Mouse (Mus musculus): ENCODE results near the gene Zic4.

Zic4 gene

DNA sequence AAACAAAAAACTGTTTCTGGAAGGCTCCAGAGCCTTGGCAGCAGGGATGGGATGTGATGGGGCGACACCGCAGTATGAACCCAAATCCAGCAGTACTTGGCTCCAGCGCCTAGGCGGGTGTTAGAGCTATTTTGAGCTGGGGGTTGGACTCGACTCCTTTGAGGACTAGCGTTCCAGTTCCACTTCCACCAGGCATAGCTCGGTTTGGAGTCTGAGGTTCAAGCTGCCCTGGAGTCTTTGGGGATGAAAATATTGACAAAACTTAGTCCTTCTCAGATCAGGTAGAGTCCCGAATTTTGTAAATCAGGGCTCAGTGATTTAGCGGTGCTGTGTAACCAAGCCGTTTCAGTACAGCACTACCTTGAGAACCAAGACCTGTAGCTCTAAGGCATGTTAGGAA lies 39.3 kb downstream of the Zic4 start:
- no peak for DNase-seq (ENCODE audit: low spot score in 2 of 2)

DNA sequence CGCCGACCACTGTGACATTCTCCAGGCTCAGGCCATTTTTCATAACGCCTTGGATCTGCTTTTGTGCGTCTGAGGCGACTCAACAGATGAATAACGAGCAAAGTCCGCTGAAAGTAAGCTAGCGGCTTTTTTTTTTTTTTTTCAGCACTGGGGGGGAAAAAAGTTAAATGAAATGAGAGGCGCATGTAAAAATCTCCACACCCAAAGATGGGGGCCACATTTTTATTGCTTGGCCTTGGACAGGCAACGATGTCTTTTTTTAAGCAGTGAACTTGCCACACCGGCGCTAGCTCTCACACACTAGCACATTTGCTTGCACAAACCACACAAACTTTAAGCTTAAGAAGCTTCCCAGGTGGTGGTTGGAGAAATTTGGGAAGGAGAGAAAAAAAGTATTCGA lies 42.0 kb downstream of the Zic4 start:
- no peak for DNase-seq (ENCODE audit: low spot score in 2 of 2)

DNA sequence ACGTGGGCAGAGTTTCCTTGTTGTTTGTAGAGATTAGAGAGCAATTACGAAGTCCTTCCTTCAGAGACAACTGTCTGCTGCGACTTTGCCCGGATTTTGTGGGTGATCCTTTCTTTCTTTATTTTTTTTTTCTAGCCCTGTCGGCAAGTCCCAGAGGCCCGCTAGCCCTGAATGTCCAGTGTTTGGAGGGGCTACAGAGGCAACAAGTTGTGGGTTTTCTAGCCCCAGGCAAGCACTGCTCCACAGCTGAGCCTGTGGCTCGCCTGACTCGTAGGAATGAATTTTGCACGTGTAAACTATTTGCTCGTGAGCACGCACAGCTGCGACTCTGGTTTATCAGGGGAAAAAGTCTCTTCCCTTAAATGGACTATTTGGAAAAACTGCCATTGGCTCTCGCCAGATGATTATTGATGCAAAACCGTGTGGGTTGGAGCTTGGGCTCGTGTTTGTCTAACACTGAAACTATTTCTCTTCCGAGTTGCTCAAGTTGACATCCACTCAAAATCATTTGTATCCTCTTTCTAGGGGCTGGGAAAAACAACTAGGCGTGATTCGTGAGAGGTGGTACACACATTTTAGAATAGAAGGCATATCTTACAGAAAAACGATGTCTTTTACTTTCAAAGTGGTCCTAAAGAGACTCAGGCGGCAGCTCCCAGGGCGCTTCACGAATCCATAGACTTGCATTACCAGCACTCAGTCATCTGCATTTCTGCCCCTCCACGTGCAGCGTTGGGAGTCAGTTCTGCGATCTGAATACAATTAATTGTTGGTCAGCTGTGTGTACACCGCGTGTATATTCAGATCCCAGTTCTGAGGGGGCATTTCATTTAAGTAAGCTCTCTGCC lies 42.9 kb downstream of the Zic4 start:
- no peak for DNase-seq (ENCODE audit: low spot score in 2 of 2)

DNA sequence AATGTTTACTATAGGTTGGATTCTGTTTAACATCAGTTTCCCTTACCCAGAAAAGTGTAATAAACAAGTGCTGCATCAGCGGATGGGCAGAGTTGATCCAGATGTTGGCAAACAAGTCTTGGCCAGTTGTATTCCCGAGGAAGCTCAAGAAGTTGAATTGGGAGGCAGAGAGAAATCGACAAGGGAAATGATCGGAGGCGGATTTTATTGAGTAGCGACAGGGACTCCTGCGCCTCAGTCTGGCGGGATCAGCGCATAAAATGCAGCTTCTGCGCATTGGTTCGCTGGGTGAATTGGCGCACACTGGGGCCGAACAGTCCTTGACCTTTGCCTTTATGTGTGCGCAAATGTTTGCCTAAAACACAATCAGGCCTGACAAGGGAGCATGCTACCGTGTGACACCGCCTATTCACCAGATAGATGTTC lies 43.6 kb downstream of the Zic4 start:
- no peak for DNase-seq (ENCODE audit: low spot score in 2 of 2)

DNA sequence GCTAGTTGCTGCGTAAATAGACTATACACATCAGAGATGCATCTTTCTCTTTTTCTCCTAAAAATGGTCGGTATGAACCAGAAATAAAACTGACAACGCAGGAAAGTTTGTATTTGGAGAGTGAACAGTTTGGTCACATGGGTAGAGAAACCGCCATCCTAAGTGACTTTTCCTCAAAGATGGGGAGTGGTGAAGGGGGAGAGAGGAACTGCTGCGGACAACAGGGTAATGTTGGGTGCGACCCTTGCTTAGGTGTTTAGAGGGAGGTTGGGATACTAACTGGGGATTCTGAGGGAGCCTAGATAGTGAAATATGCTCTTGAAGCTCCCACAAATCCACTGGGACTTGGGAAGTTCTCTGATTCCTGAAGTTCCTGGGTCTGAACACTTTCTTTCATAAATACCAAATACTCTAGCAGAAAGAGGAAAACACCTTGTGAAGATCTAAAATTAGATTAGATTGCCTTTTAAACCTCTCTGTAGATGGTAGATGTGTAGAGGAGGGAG lies 44.1 kb downstream of the Zic4 start:
- DNase-seq (ENCODE audit: low spot score in 2 of 2) = no peak

DNA sequence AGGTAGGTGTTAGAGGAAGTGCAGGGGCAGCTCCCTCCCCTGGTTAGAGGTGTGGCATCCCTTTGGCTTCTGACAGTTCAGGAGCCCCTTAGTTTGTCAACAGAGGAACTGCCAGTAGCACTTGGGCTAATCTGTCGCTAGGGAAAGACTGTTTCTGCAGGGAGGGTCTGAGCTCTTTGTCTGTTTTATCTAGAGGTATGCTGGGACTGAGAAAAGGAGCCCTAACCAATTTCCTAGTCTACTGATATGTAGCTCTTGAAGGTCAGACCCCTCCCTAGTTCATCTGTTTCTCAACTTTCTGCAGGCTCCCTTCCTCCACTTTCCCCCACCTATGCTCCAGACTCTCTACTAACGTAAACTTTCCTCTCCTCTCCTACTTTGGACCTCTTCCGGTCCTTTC lies 47.6 kb downstream of the Zic4 start:
- no peak for DNase-seq (ENCODE audit: low spot score in 2 of 2)

DNA sequence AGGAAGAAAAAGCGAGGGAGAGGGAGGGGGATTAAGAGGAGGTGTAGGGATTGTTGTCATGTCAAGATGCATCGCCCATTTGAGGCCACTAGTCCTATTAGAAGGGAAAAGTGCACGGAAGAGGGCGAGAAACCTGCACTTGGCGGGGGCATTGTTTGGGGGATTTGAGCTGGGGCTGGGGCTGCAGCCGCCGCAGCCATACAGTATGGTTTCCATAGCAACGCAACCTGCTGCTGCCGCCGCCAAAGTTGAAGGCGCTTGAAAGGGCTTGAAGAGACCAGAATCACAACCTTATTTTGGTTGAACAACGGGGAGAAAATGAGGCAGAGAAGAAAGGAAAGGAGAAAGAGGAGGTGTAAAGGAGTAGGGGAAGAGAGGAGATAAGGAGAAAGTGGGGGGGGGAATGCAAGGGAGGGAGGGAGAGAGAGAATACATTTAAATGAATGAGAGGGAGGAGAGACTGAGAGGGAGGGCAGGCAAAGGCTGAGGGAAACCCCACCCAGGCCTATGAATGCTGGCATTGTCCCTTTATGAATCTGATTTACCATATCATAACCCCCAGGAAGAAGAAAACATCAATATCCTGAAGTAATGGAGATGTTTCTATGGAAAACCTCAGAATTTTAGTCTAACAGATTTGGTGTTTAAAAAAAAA lies 51.9 kb downstream of the Zic4 start:
- no peak for DNase-seq (ENCODE audit: low spot score in 2 of 2)

DNA sequence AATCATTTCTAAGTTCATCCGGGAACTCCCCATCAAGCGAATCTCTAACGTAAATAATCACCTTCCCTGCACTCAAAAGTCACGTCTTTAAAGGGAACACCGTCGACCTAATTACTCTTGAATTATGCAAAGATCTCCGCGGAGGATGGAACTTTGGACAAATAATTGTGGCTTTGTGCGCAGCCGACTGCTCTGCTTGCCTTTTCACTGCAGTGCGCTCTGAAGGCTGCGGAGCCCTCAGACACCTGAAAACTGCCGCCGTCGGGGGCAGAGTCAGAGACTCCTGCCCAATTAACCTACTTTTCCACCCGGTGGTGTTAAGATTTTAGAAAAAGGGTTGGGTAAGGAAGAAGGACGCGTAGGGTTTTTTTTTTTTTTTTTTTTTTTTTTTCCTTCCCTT lies 58.2 kb downstream of the Zic4 start:
- DNase-seq (ENCODE audit: low spot score in 2 of 2) = no peak

All from spleen, postnatal 4 days (tissue).